Mouse (Mus musculus): ENCODE measurements around the gene Fpr3.

GRCm38 (mm10) chr17:17871697-17872096 lies 16.0 kb upstream of the Fpr3 start:
- no peak for TF ChIP-seq POLR2A (IDR thresholded peaks at IDR 0.05; ENCODE audit: control insufficient read depth, extremely low read depth, insufficient read depth, low read length, poor library complexity)
- no peak for TF ChIP-seq CTCF (IDR thresholded peaks at IDR 0.05; ENCODE audit: borderline replicate concordance, control insufficient read depth, extremely low read depth, insufficient read depth, low read length, poor library complexity)

Measured in thymus, adult 2 months (tissue).